Mouse (Mus musculus): ENCODE measurements around the gene Ankrd60. TPM values are rescaled to one million over a fixed set of nuclear protein-coding genes. Genes with fewer than 3 reads are reported as not detected.

Ankrd60 gene
- polyA plus RNA-seq, 1 experiment = not detected

- Histone ChIP-seq H3K4me3 (ENCODE audit: insufficient read depth, low read length) (no peak overlapping the region), H3K4me1 (ENCODE audit: control insufficient read depth, insufficient read depth, low read length) (peaks cover 9% of the 10 kb centered on the region; the same call in 1 of the 2 replicates), H3K27ac (ENCODE audit: insufficient read depth, low read depth, low read length) (no peak overlapping the region)
- TF ChIP-seq CTCF (IDR thresholded peaks at IDR 0.05; ENCODE audit: low read depth, low read length) (no peak), POLR2A (IDR thresholded peaks at IDR 0.05; ENCODE audit: borderline replicate concordance, low read depth, low read length) (no peak)
Measured at GRCm38 (mm10) chr2:173606415-173606804, 28.2 kb upstream of the Ankrd60 start.

GRCm38 (mm10) chr2:173605713-173606414 lies 27.7 kb upstream of the Ankrd60 start:
- H3K4me1 ChIP-seq (ENCODE audit: control insufficient read depth, insufficient read depth, low read length) = peaks cover 9% of the 10 kb centered on the region; the same call in 1 of the 2 replicates
- H3K4me3 ChIP-seq (ENCODE audit: insufficient read depth, low read length) = no peak overlapping the region
- H3K27ac ChIP-seq (ENCODE audit: insufficient read depth, low read depth, low read length) = no peak overlapping the region
- TF ChIP-seq CTCF (IDR thresholded peaks at IDR 0.05; ENCODE audit: low read depth, low read length) (no peak), POLR2A (IDR thresholded peaks at IDR 0.05; ENCODE audit: borderline replicate concordance, low read depth, low read length) (no peak)

GRCm38 (mm10) chr2:173601861-173602260 lies 23.7 kb upstream of the Ankrd60 start:
- TF ChIP-seq POLR2A (IDR thresholded peaks at IDR 0.05; ENCODE audit: borderline replicate concordance, low read depth, low read length) = no peak
- H3K27ac ChIP-seq (ENCODE audit: insufficient read depth, low read depth, low read length) = no peak overlapping the region
- peaks cover 5% of the 10 kb centered on the region; the same call in 1 of the 2 replicates for H3K4me1 ChIP-seq (ENCODE audit: control insufficient read depth, insufficient read depth, low read length)
- H3K4me3 ChIP-seq (ENCODE audit: insufficient read depth, low read length) = no peak overlapping the region

GRCm38 (mm10) chr2:173595374-173595781 lies 17.2 kb upstream of the Ankrd60 start:
- no peak overlapping the region for H3K4me3 ChIP-seq (ENCODE audit: insufficient read depth, low read length)
- H3K4me1 ChIP-seq (ENCODE audit: control insufficient read depth, insufficient read depth, low read length) = no peaks in the 10 kb centered on the region
- no peak overlapping the region for H3K27ac ChIP-seq (ENCODE audit: insufficient read depth, low read depth, low read length)
- TF ChIP-seq CTCF (IDR thresholded peaks at IDR 0.05; ENCODE audit: low read depth, low read length) (no peak), POLR2A (IDR thresholded peaks at IDR 0.05; ENCODE audit: borderline replicate concordance, low read depth, low read length) (no peak)

- Histone ChIP-seq H3K4me3 (ENCODE audit: insufficient read depth, low read length) (no peak overlapping the region), H3K27ac (ENCODE audit: insufficient read depth, low read depth, low read length) (no peak overlapping the region), H3K4me1 (ENCODE audit: control insufficient read depth, insufficient read depth, low read length) (no peaks in the 10 kb centered on the region)
- TF ChIP-seq CTCF (IDR thresholded peaks at IDR 0.05; ENCODE audit: low read depth, low read length) (no peak), POLR2A (IDR thresholded peaks at IDR 0.05; ENCODE audit: borderline replicate concordance, low read depth, low read length) (no peak)
Measured at GRCm38 (mm10) chr2:173594313-173595063, 16.3 kb upstream of the Ankrd60 start.

GRCm38 (mm10) chr2:173593841-173594240 lies 15.7 kb upstream of the Ankrd60 start:
- no peaks in the 10 kb centered on the region for H3K4me1 ChIP-seq (ENCODE audit: control insufficient read depth, insufficient read depth, low read length)
- TF ChIP-seq POLR2A (IDR thresholded peaks at IDR 0.05; ENCODE audit: borderline replicate concordance, low read depth, low read length) (no peak), CTCF (IDR thresholded peaks at IDR 0.05; ENCODE audit: low read depth, low read length) (no peak)
- H3K4me3 ChIP-seq (ENCODE audit: insufficient read depth, low read length) = no peak overlapping the region
- no peak overlapping the region for H3K27ac ChIP-seq (ENCODE audit: insufficient read depth, low read depth, low read length)

GRCm38 (mm10) chr2:173592781-173593180 lies 14.6 kb upstream of the Ankrd60 start:
- Histone ChIP-seq H3K27ac (ENCODE audit: insufficient read depth, low read depth, low read length) (no peak overlapping the region), H3K4me1 (ENCODE audit: control insufficient read depth, insufficient read depth, low read length) (no peaks in the 10 kb centered on the region), H3K4me3 (ENCODE audit: insufficient read depth, low read length) (no peak overlapping the region)
- TF ChIP-seq POLR2A (IDR thresholded peaks at IDR 0.05; ENCODE audit: borderline replicate concordance, low read depth, low read length) (no peak), CTCF (IDR thresholded peaks at IDR 0.05; ENCODE audit: low read depth, low read length) (no peak)

- H3K4me1 ChIP-seq (ENCODE audit: control insufficient read depth, insufficient read depth, low read length) = no peaks in the 10 kb centered on the region
- TF ChIP-seq POLR2A (IDR thresholded peaks at IDR 0.05; ENCODE audit: borderline replicate concordance, low read depth, low read length) = no peak
- no peak for TF ChIP-seq CTCF (IDR thresholded peaks at IDR 0.05; ENCODE audit: low read depth, low read length)
- no peak overlapping the region for H3K27ac ChIP-seq (ENCODE audit: insufficient read depth, low read depth, low read length)
- H3K4me3 ChIP-seq (ENCODE audit: insufficient read depth, low read length) = no peak overlapping the region
Measured at GRCm38 (mm10) chr2:173587411-173587810, 9.2 kb upstream of the Ankrd60 start.

- H3K4me3 ChIP-seq (ENCODE audit: insufficient read depth, low read length) = peak overlapping the region; percentile 49
- no peaks in the 10 kb centered on the region for H3K4me1 ChIP-seq (ENCODE audit: control insufficient read depth, insufficient read depth, low read length)
- TF ChIP-seq CTCF (IDR thresholded peaks at IDR 0.05; ENCODE audit: low read depth, low read length) = peak; percentile 79
- no peak for TF ChIP-seq POLR2A (IDR thresholded peaks at IDR 0.05; ENCODE audit: borderline replicate concordance, low read depth, low read length)
- no peak overlapping the region for H3K27ac ChIP-seq (ENCODE audit: insufficient read depth, low read depth, low read length)
Measured at GRCm38 (mm10) chr2:173586118-173586968, 8.2 kb upstream of the Ankrd60 start.
